28 mouse cellular contexts compared by ENCODE assay signal in the genomic region with DNA sequence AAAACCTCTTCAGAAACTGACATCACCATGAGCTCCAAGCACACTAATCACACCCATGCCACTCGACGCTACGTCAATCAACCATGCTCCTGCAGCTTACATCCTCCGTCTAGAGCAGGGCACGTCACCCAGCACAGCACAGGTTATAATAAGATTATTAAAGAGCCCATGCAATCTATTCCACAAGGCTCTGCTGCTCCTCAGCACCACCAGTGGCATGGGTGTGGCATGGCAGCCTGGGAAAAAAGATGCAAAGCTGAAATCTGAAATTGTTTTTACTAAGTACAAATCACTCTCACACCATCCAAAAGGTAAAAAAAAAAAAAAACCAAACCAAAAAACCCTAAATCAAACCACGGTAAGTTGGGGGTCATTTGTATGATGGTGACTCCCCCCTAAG.
DNase-seq lines count a peak whose midpoint lies in the region; ATAC-seq and TF ChIP-seq lines count a peak whose summit lies in the region.
"Had no signal": no experiment of that assay in that cellular context is flagged by ENCODE, and none has a peak within 500 bp of the region (broad histone marks: within the 10 kb centered on the region; RNA-seq: fewer than 3 reads in every experiment).

No protein-coding gene starts in this region.

- H3K27ac ChIP-seq in forebrain, postnatal 0 days (ENCODE audit: low read depth, low read length): no peak overlapping the region
- no peak overlapping the region for H3K27ac ChIP-seq in forebrain, embryonic 16.5 days (ENCODE audit: low read length)
- H3K27ac ChIP-seq in limb, embryonic 12.5 days: 0 out of 2 replicates have a peak overlapping the region, but pooled peaks have one; percentile 17
- no peak overlapping the region for H3K27ac ChIP-seq in limb, embryonic 10.5 days
- no peak overlapping the region for H3K27ac ChIP-seq in heart, embryonic 12.5 days (ENCODE audit: poor library complexity, severe bottlenecking)
- H3K27ac ChIP-seq: embryonic facial prominence, embryonic 12.5 days; forebrain, embryonic 13.5 days; hindbrain, embryonic 15.5 days; intestine, embryonic 15.5 days; midbrain, embryonic 13.5 days; neural tube, embryonic 12.5 days had no signal

- H3K27me3 ChIP-seq in forebrain, postnatal 0 days (ENCODE audit: insufficient read depth, low read length): no peaks in the 10 kb centered on the region
- H3K27me3 ChIP-seq in forebrain, embryonic 16.5 days (replicated peaks; ENCODE audit: control insufficient read depth, insufficient read depth, low read length): no peaks in the 10 kb centered on the region
- H3K27me3 ChIP-seq in limb, embryonic 12.5 days: no peaks in the 10 kb centered on the region
- no peaks in the 10 kb centered on the region for H3K27me3 ChIP-seq in limb, embryonic 10.5 days (ENCODE audit: low read depth, poor library complexity, severe bottlenecking)
- H3K27me3 ChIP-seq in heart, embryonic 12.5 days (replicated peaks): no peaks in the 10 kb centered on the region
- H3K27me3 ChIP-seq: embryonic facial prominence, embryonic 12.5 days; forebrain, embryonic 13.5 days; hindbrain, embryonic 15.5 days; intestine, embryonic 15.5 days; megakaryocyte, embryonic 14.5 days; midbrain, embryonic 13.5 days; neural tube, embryonic 12.5 days had no signal

- ATAC-seq in forebrain, postnatal 0 days: peak; percentile 39; the same call in 1 of the 2 replicates
- no peak for ATAC-seq in forebrain, embryonic 16.5 days
- no peak for ATAC-seq in limb, embryonic 12.5 days (ENCODE audit: insufficient number of reproducible peaks, insufficient read depth, low FRiP score, low TSS enrichment, low read depth)
- ATAC-seq in megakaryocyte progenitor cell, adult 5-6 weeks (replicated peaks; ENCODE audit: poor library complexity): peak; percentile 56; the same call in 1 of the 2 replicates
- ATAC-seq in granulocyte monocyte progenitor cell, adult 5-6 weeks (replicated peaks; ENCODE audit: poor library complexity, severe bottlenecking): no peak
- no peak for ATAC-seq in heart, embryonic 12.5 days (ENCODE audit: insufficient number of reproducible peaks, low FRiP score)
- ATAC-seq: forebrain, embryonic 13.5 days; intestine, embryonic 15.5 days; midbrain, embryonic 13.5 days had no signal

- H3K9ac ChIP-seq in forebrain, postnatal 0 days: no peak overlapping the region
- H3K9ac ChIP-seq in forebrain, embryonic 16.5 days (replicated peaks; ENCODE audit: low read depth, low read length): no peak overlapping the region
- no peak overlapping the region for H3K9ac ChIP-seq in limb, embryonic 12.5 days (replicated peaks)
- no peak overlapping the region for H3K9ac ChIP-seq in heart, embryonic 12.5 days
- H3K9ac ChIP-seq: embryonic facial prominence, embryonic 12.5 days; forebrain, embryonic 13.5 days; hindbrain, embryonic 15.5 days; intestine, embryonic 15.5 days; midbrain, embryonic 13.5 days; neural tube, embryonic 12.5 days had no signal

- H3K4me1 ChIP-seq in forebrain, postnatal 0 days (ENCODE audit: insufficient read depth): no peaks in the 10 kb centered on the region
- H3K4me1 ChIP-seq in forebrain, embryonic 16.5 days (replicated peaks; ENCODE audit: control insufficient read depth, insufficient read depth, low read length): no peaks in the 10 kb centered on the region
- H3K4me1 ChIP-seq in limb, embryonic 12.5 days (replicated peaks): peaks cover 29% of the 10 kb centered on the region
- H3K4me1 ChIP-seq in limb, embryonic 10.5 days: peaks cover 23% of the 10 kb centered on the region
- H3K4me1 ChIP-seq in heart, embryonic 12.5 days (replicated peaks): peaks cover 12% of the 10 kb centered on the region
- H3K4me1 ChIP-seq: intestine, embryonic 15.5 days had no signal

- peak; percentile 26 for DNase-seq in forebrain, postnatal 0 days
- DNase-seq in limb, embryonic 10.5 days (ENCODE audit: low spot score): no peak
- DNase-seq in brain, adult 2 months (ENCODE audit: low read depth, low spot score): peak; percentile 59
- DNase-seq: adrenal gland, adult 2 months; cerebellum, adult 8-10 months; gastrocnemius, postnatal 10 days; heart, adult 11 months; kidney, adult 9 months; kidney, postnatal 25 days; lung, postnatal 14 days; retina, postnatal 1 day; right cerebral cortex, postnatal 25 days; thymus, adult 18-20 months; thymus, postnatal 4 days had no signal

- H3K9me3 ChIP-seq in forebrain, postnatal 0 days (ENCODE audit: low read length): no peaks in the 10 kb centered on the region
- H3K9me3 ChIP-seq in forebrain, embryonic 16.5 days (ENCODE audit: control insufficient read depth, low read length): no peaks in the 10 kb centered on the region
- 0 out of 2 replicates have a peak, but pooled peaks cover 3% of the 10 kb centered on the region for H3K9me3 ChIP-seq in limb, embryonic 12.5 days
- H3K9me3 ChIP-seq in limb, embryonic 10.5 days (replicated peaks): no peaks in the 10 kb centered on the region
- no peaks in the 10 kb centered on the region for H3K9me3 ChIP-seq in heart, embryonic 12.5 days (replicated peaks)
- H3K9me3 ChIP-seq: embryonic facial prominence, embryonic 12.5 days; forebrain, embryonic 13.5 days; hindbrain, embryonic 15.5 days; intestine, embryonic 15.5 days; midbrain, embryonic 13.5 days had no signal

- no peaks in the 10 kb centered on the region for H3K36me3 ChIP-seq in forebrain, postnatal 0 days (ENCODE audit: insufficient read depth)
- no peaks in the 10 kb centered on the region for H3K36me3 ChIP-seq in forebrain, embryonic 16.5 days (ENCODE audit: control insufficient read depth, insufficient read depth)
- H3K36me3 ChIP-seq in limb, embryonic 12.5 days: peaks cover 12% of the 10 kb centered on the region; the same call in 1 of the 2 replicates
- H3K36me3 ChIP-seq in limb, embryonic 10.5 days: peaks cover 20% of the 10 kb centered on the region
- H3K36me3 ChIP-seq in heart, embryonic 12.5 days: 0 out of 2 replicates have a peak, but pooled peaks cover 3% of the 10 kb centered on the region
- H3K36me3 ChIP-seq: G1E; hindbrain, embryonic 15.5 days; intestine, embryonic 15.5 days; midbrain, embryonic 13.5 days; neural tube, embryonic 12.5 days had no signal

- 82% methylated on average over 6 of the region's 6 CpGs for WGBS in forebrain, postnatal 0 days
- WGBS in forebrain, embryonic 16.5 days: 90% methylated on average over 6 of the region's 6 CpGs
- 79% methylated on average over 6 of the region's 6 CpGs for WGBS in limb, embryonic 12.5 days
- WGBS in limb, embryonic 10.5 days: 91% methylated on average over 6 of the region's 6 CpGs
- WGBS in heart, embryonic 12.5 days: 76% methylated on average over 6 of the region's 6 CpGs

- H3K4me2 ChIP-seq in forebrain, postnatal 0 days (ENCODE audit: low read depth): no peak overlapping the region
- no peak overlapping the region for H3K4me2 ChIP-seq in forebrain, embryonic 16.5 days (ENCODE audit: low read length)
- H3K4me2 ChIP-seq in limb, embryonic 12.5 days: no peak overlapping the region
- H3K4me2 ChIP-seq in heart, embryonic 12.5 days: no peak overlapping the region
- H3K4me2 ChIP-seq: embryonic facial prominence, embryonic 12.5 days; forebrain, embryonic 13.5 days; heart, embryonic 11.5 days; hindbrain, embryonic 15.5 days; intestine, embryonic 15.5 days; midbrain, embryonic 13.5 days; neural tube, embryonic 12.5 days had no signal

- peak; percentile 44; the same call in 1 of the 2 replicates for TF ChIP-seq CTCF in forebrain, postnatal 0 days (IDR thresholded peaks at IDR 0.05; ENCODE audit: low read depth)

- H3K4me3 ChIP-seq in forebrain, postnatal 0 days (ENCODE audit: low read depth, low read length): no peak overlapping the region
- no peak overlapping the region for H3K4me3 ChIP-seq in forebrain, embryonic 16.5 days (replicated peaks; ENCODE audit: low read length)
- no peak overlapping the region for H3K4me3 ChIP-seq in limb, embryonic 12.5 days (replicated peaks)
- no peak overlapping the region for H3K4me3 ChIP-seq in limb, embryonic 10.5 days
- H3K4me3 ChIP-seq in heart, embryonic 12.5 days: no peak overlapping the region
- H3K4me3 ChIP-seq: embryonic facial prominence, embryonic 12.5 days; forebrain, embryonic 13.5 days; hindbrain, embryonic 15.5 days; intestine, embryonic 15.5 days; megakaryocyte, embryonic 14.5 days; midbrain, embryonic 13.5 days; neural tube, embryonic 12.5 days had no signal

Comparison
In these comparisons a context has a peak if more than half of its experiments do, and no peak if none do; other contexts are left out.
1. ATAC-seq: peak in forebrain, postnatal 0 days (single experiment) and megakaryocyte progenitor cell, adult 5-6 weeks (single experiment); none in forebrain, embryonic 16.5 days (single experiment), limb, embryonic 12.5 days (single experiment), granulocyte monocyte progenitor cell, adult 5-6 weeks (single experiment) and heart, embryonic 12.5 days (single experiment).